ENCODE assay signal across 8 mouse cellular contexts in the genomic region with DNA sequence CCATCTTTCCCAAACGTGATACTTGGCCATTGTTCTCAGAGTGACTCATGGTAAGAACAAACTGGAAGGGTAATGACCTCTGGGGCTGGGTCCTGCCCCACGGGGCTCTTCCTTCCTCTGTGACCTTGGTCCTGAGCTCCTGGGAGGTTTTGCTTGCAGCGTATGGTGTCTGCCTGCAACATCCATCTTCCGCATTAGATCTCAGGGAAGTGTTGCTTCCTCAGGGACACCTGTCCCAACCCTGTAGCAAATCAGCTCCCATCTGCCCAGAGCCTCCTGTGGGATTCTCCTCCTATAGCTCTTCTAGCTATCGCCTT.
A peak's percentile ranks its signal among the peaks of the same experiment; 100 is the strongest.
DNase-seq lines count a peak whose midpoint lies in the region; ATAC-seq and TF ChIP-seq lines count a peak whose summit lies in the region.

No protein-coding gene starts in this region.

- H3K27ac ChIP-seq in embryonic facial prominence, embryonic 13.5 days = no peak overlapping the region
- H3K27ac ChIP-seq in embryonic facial prominence, embryonic 10.5 days (replicated peaks) = no peak overlapping the region; the same call in 1 of the 2 replicates
- peak overlapping the region; percentile 30; the same call in 1 of the 2 replicates for H3K27ac ChIP-seq in intestine, embryonic 16.5 days (ENCODE audit: low read length)
- no peak overlapping the region for H3K27ac ChIP-seq in intestine, postnatal 0 days (ENCODE audit: low read depth, low read length)
- no peak overlapping the region for H3K27ac ChIP-seq in neural tube, embryonic 12.5 days

- no peaks in the 10 kb centered on the region for H3K36me3 ChIP-seq in embryonic facial prominence, embryonic 13.5 days
- no peaks in the 10 kb centered on the region for H3K36me3 ChIP-seq in embryonic facial prominence, embryonic 10.5 days (replicated peaks)
- H3K36me3 ChIP-seq in intestine, embryonic 16.5 days (ENCODE audit: control insufficient read depth, insufficient read depth, low read length) = no peaks in the 10 kb centered on the region
- H3K36me3 ChIP-seq in intestine, postnatal 0 days (ENCODE audit: control insufficient read depth, insufficient read depth) = no peaks in the 10 kb centered on the region
- H3K36me3 ChIP-seq in neural tube, embryonic 12.5 days = no peaks in the 10 kb centered on the region

- DNase-seq in embryonic facial prominence, embryonic 10.5 days (ENCODE audit: low spot score) = no peak
- DNase-seq in neural tube, embryonic 10.5 days (ENCODE audit: extremely low spot score, low spot score) = no peak
- DNase-seq in urinary bladder, postnatal 36 days (ENCODE audit: low spot score in 2 of 2) = no peak
- no peak for DNase-seq in ovary, postnatal 14 days (ENCODE audit: low spot score)

- TF ChIP-seq CTCF in intestine, postnatal 0 days (IDR thresholded peaks at IDR 0.05; ENCODE audit: low read depth) = no peak

- peaks cover 33% of the 10 kb centered on the region for H3K4me1 ChIP-seq in embryonic facial prominence, embryonic 13.5 days
- peaks cover 49% of the 10 kb centered on the region for H3K4me1 ChIP-seq in embryonic facial prominence, embryonic 10.5 days
- H3K4me1 ChIP-seq in intestine, embryonic 16.5 days (ENCODE audit: control insufficient read depth, insufficient read depth, low read length) = peaks cover 30% of the 10 kb centered on the region
- peaks cover 11% of the 10 kb centered on the region; the same call in 1 of the 2 replicates for H3K4me1 ChIP-seq in intestine, postnatal 0 days (replicated peaks; ENCODE audit: control insufficient read depth, insufficient read depth, low read length)
- peaks cover 29% of the 10 kb centered on the region for H3K4me1 ChIP-seq in neural tube, embryonic 12.5 days

- H3K4me2 ChIP-seq in embryonic facial prominence, embryonic 13.5 days = peak overlapping the region; percentile 55
- H3K4me2 ChIP-seq in intestine, embryonic 16.5 days (ENCODE audit: low read depth, low read length) = no peak overlapping the region
- H3K4me2 ChIP-seq in intestine, postnatal 0 days (replicated peaks; ENCODE audit: low read depth) = no peak overlapping the region
- peak overlapping the region; percentile 56 for H3K4me2 ChIP-seq in neural tube, embryonic 12.5 days (replicated peaks)

- peaks cover 35% of the 10 kb centered on the region for H3K27me3 ChIP-seq in embryonic facial prominence, embryonic 13.5 days
- H3K27me3 ChIP-seq in embryonic facial prominence, embryonic 10.5 days (replicated peaks; ENCODE audit: low read depth, poor library complexity, severe bottlenecking) = peaks cover 73% of the 10 kb centered on the region
- no peaks in the 10 kb centered on the region for H3K27me3 ChIP-seq in intestine, embryonic 16.5 days (replicated peaks; ENCODE audit: control insufficient read depth, insufficient read depth, low read length)
- H3K27me3 ChIP-seq in intestine, postnatal 0 days (replicated peaks; ENCODE audit: control insufficient read depth, insufficient read depth, low read length) = no peaks in the 10 kb centered on the region
- H3K27me3 ChIP-seq in neural tube, embryonic 12.5 days (replicated peaks) = peaks cover 6% of the 10 kb centered on the region; the same call in 1 of the 2 replicates

- no peak for ATAC-seq in embryonic facial prominence, embryonic 13.5 days (ENCODE audit: insufficient number of reproducible peaks, insufficient read depth, low FRiP score, low TSS enrichment, low read depth)
- ATAC-seq in intestine, embryonic 16.5 days = no peak
- no peak for ATAC-seq in intestine, postnatal 0 days
- ATAC-seq in neural tube, embryonic 12.5 days (ENCODE audit: low FRiP score, low read depth) = no peak

- H3K9me3 ChIP-seq in embryonic facial prominence, embryonic 13.5 days = no peaks in the 10 kb centered on the region
- H3K9me3 ChIP-seq in embryonic facial prominence, embryonic 10.5 days = no peaks in the 10 kb centered on the region
- H3K9me3 ChIP-seq in intestine, embryonic 16.5 days (ENCODE audit: control insufficient read depth, low read length) = no peaks in the 10 kb centered on the region
- H3K9me3 ChIP-seq in intestine, postnatal 0 days (ENCODE audit: control insufficient read depth) = no peaks in the 10 kb centered on the region
- no peaks in the 10 kb centered on the region for H3K9me3 ChIP-seq in neural tube, embryonic 12.5 days

- 51% methylated on average over 5 of the region's 5 CpGs for WGBS in embryonic facial prominence, embryonic 13.5 days
- WGBS in embryonic facial prominence, embryonic 10.5 days = 37% methylated on average over 5 of the region's 5 CpGs
- WGBS in intestine, embryonic 16.5 days = 37% methylated on average over 5 of the region's 5 CpGs
- WGBS in intestine, postnatal 0 days = 51% methylated on average over 5 of the region's 5 CpGs
- WGBS in neural tube, embryonic 12.5 days = 37% methylated on average over 5 of the region's 5 CpGs

- H3K4me3 ChIP-seq in embryonic facial prominence, embryonic 13.5 days = peak overlapping the region; percentile 21; the same call in 1 of the 2 replicates
- H3K4me3 ChIP-seq in embryonic facial prominence, embryonic 10.5 days = no peak overlapping the region
- no peak overlapping the region for H3K4me3 ChIP-seq in intestine, embryonic 16.5 days (ENCODE audit: low read length)
- no peak overlapping the region for H3K4me3 ChIP-seq in intestine, postnatal 0 days (ENCODE audit: low read depth, low read length)
- no peak overlapping the region for H3K4me3 ChIP-seq in neural tube, embryonic 12.5 days

- H3K9ac ChIP-seq in embryonic facial prominence, embryonic 13.5 days = no peak overlapping the region
- H3K9ac ChIP-seq in intestine, embryonic 16.5 days (ENCODE audit: low read depth, low read length) = peak overlapping the region; percentile 51
- no peak overlapping the region for H3K9ac ChIP-seq in intestine, postnatal 0 days (ENCODE audit: low read depth, low read length)
- H3K9ac ChIP-seq in neural tube, embryonic 12.5 days = no peak overlapping the region

Comparison
In these comparisons a context has a peak if more than half of its experiments do, and no peak if none do; other contexts are left out.
1. H3K4me2 ChIP-seq: peak in embryonic facial prominence, embryonic 13.5 days (single experiment) and neural tube, embryonic 12.5 days (single experiment); none in intestine, embryonic 16.5 days (single experiment) and intestine, postnatal 0 days (single experiment).